Mouse (Mus musculus): Measurements from ENCODE around the gene Kremen1. TPM values are rescaled to one million over a fixed set of nuclear protein-coding genes. Genes with fewer than 3 reads are reported as not detected.

The Kremen1 gene
- total RNA-seq, 2 experiments from 2014 or later: 13.7 to 15.8 TPM

GRCm38 (mm10) chr11:5271274-5272065, 10.1 kb upstream of the Kremen1 start:
- no peak for DNase-seq (ENCODE audit: low spot score in 2 of 2)
- intact Hi-C loops (cut with DNase I): no loop called here

- intact Hi-C loops (cut with DNase I): no loop called here
These were observed 8.6 kb upstream of the Kremen1 start for GRCm38 (mm10) chr11:5269846-5270461.

GRCm38 (mm10) chr11:5265764-5266163, 4.4 kb upstream of the Kremen1 start:
- no peak for DNase-seq (ENCODE audit: low spot score in 2 of 2)
- intact Hi-C loops (cut with DNase I): no loop called here

More at GRCm38 (mm10) chr11:5269846-5270461, 8.6 kb upstream of the Kremen1 start:
- DNase-seq (ENCODE audit: low spot score in 2 of 2): no peak

- intact Hi-C loops (cut with DNase I): loop anchor here (5.0 kb wide), 1 partner anchor 81 kb away; no protein-coding TSS in a partner anchor
- DNase-seq (ENCODE audit: low spot score in 2 of 2): no peak
These were observed 1.8 kb upstream of the Kremen1 start for GRCm38 (mm10) chr11:5263078-5263730.

GRCm38 (mm10) chr11:5260942-5261459, 357 bp downstream of the Kremen1 start:
- intact Hi-C loops (cut with DNase I): loop anchor here (2.0 to 5.0 kb wide), 2 partner anchors 16 to 79 kb away; no protein-coding TSS in a partner anchor
- DNase-seq (ENCODE audit: low spot score in 2 of 2): peak in 1 of 2 experiments; percentile 26

- intact Hi-C loops (cut with DNase I): loop anchor here (2.0 to 10.0 kb wide), 3 partner anchors 15 to 145 kb away; no protein-coding TSS in a partner anchor
These were observed 1.3 kb downstream of the Kremen1 start for GRCm38 (mm10) chr11:5259944-5260598.

GRCm38 (mm10) chr11:5258036-5258435, 3.3 kb downstream of the Kremen1 start:
- no peak for DNase-seq (ENCODE audit: low spot score in 2 of 2)
- intact Hi-C loops (cut with DNase I): loop anchor here (10.0 kb wide), 1 partner anchor 143 kb away; no protein-coding TSS in a partner anchor

More at GRCm38 (mm10) chr11:5259944-5260598, 1.3 kb downstream of the Kremen1 start:
- DNase-seq (ENCODE audit: low spot score in 2 of 2): no peak

GRCm38 (mm10) chr11:5257151-5257862, 4.1 kb downstream of the Kremen1 start:
- no peak for DNase-seq (ENCODE audit: low spot score in 2 of 2)
- intact Hi-C loops (cut with DNase I): loop anchor here (10.0 kb wide), 1 partner anchor 143 kb away; no protein-coding TSS in a partner anchor

- intact Hi-C loops (cut with DNase I): loop anchor here (10.0 kb wide), 1 partner anchor 141 kb away; no protein-coding TSS in a partner anchor
- no peak for DNase-seq (ENCODE audit: low spot score in 2 of 2)
These were observed 5.8 kb downstream of the Kremen1 start for GRCm38 (mm10) chr11:5255509-5256014.

GRCm38 (mm10) chr11:5254016-5254415, 7.3 kb downstream of the Kremen1 start:
- no peak for DNase-seq (ENCODE audit: low spot score in 2 of 2)
- intact Hi-C loops (cut with DNase I): loop anchor here (10.0 kb wide), 1 partner anchor 139 kb away; no protein-coding TSS in a partner anchor

- intact Hi-C loops (cut with DNase I): loop anchor here (10.0 kb wide), 1 partner anchor 139 kb away; no protein-coding TSS in a partner anchor
- DNase-seq (ENCODE audit: low spot score in 2 of 2): no peak
These were observed 7.8 kb downstream of the Kremen1 start for GRCm38 (mm10) chr11:5253528-5253927.

GRCm38 (mm10) chr11:5252727-5253126, 8.6 kb downstream of the Kremen1 start:
- DNase-seq (ENCODE audit: low spot score in 2 of 2): no peak
- intact Hi-C loops (cut with DNase I): loop anchor here (10.0 kb wide), 1 partner anchor 138 kb away; no protein-coding TSS in a partner anchor

GRCm38 (mm10) chr11:5251112-5251511, 10.2 kb downstream of the Kremen1 start:
- no peak for DNase-seq (ENCODE audit: low spot score in 2 of 2)
- intact Hi-C loops (cut with DNase I): loop anchor here (10.0 kb wide), 1 partner anchor 136 kb away; no protein-coding TSS in a partner anchor

- no peak for DNase-seq (ENCODE audit: low spot score in 2 of 2)
- intact Hi-C loops (cut with DNase I): no loop called here
These were observed 13.2 kb downstream of the Kremen1 start for GRCm38 (mm10) chr11:5248200-5248599.

GRCm38 (mm10) chr11:5245431-5245830, 15.9 kb downstream of the Kremen1 start:
- DNase-seq (ENCODE audit: low spot score in 2 of 2): no peak
- intact Hi-C loops (cut with DNase I): loop anchor here (2.0 kb wide), 1 partner anchor 15 kb away; the partner anchor contains the start of gene Kremen1

GRCm38 (mm10) chr11:5244749-5245130, 16.6 kb downstream of the Kremen1 start:
- intact Hi-C loops (cut with DNase I): loop anchor here (2.0 kb wide), 1 partner anchor 16 kb away; the partner anchor contains the start of gene Kremen1

GRCm38 (mm10) chr11:5243812-5244748, 17.3 kb downstream of the Kremen1 start:
- intact Hi-C loops (cut with DNase I): loop anchor here (2.0 kb wide), 1 partner anchor 17 kb away; the partner anchor contains the start of gene Kremen1
- DNase-seq (ENCODE audit: low spot score in 2 of 2): peak; percentile 73 to 80

More at GRCm38 (mm10) chr11:5244749-5245130, 16.6 kb downstream of the Kremen1 start:
- peak; percentile 40 to 46 for DNase-seq (ENCODE audit: low spot score in 2 of 2)
